In genomic region chr4:41523839-41524238, GRCm38 (mm10) we compare ENCODE assay signal across 17 mouse cellular contexts. TPM values are rescaled to one million over a fixed set of nuclear protein-coding genes. Genes with fewer than 3 reads are reported as not detected.
"Had no signal": no experiment of that assay in that cellular context is flagged by ENCODE, and none has a peak within 500 bp of the region (broad histone marks: within the 10 kb centered on the region; RNA-seq: fewer than 3 reads in every experiment).

No protein-coding gene starts in this region.

- H3K9ac ChIP-seq: neural tube, embryonic 13.5 days; neural tube, embryonic 15.5 days; stomach, embryonic 15.5 days had no signal

- H3K27me3 ChIP-seq: neural tube, embryonic 13.5 days; neural tube, embryonic 15.5 days had no signal

- H3K4me2 ChIP-seq: neural tube, embryonic 13.5 days; neural tube, embryonic 15.5 days; stomach, embryonic 15.5 days had no signal

- DNase-seq: retina, postnatal 1 day; right cerebral cortex, adult 18-20 months; right cerebral cortex, postnatal 14 days; right cerebral cortex, postnatal 25 days; right cerebral cortex, postnatal 4 days; spleen, adult 18-20 months; thymus, adult 18-20 months; thymus, adult 2 months; thymus, postnatal 14 days; thymus, postnatal 25 days; thymus, postnatal 36 days; thymus, postnatal 4 days had no signal

- H3K9me3 ChIP-seq: neural tube, embryonic 13.5 days; neural tube, embryonic 15.5 days; stomach, embryonic 15.5 days had no signal

- H3K36me3 ChIP-seq: stomach, embryonic 15.5 days had no signal

- H3K4me1 ChIP-seq: stomach, embryonic 15.5 days had no signal

- H3K4me3 ChIP-seq: neural tube, embryonic 13.5 days; neural tube, embryonic 15.5 days; stomach, embryonic 15.5 days had no signal

- H3K27ac ChIP-seq: neural tube, embryonic 13.5 days; neural tube, embryonic 15.5 days; stomach, embryonic 15.5 days; stomach, postnatal 0 days had no signal

RNA-seq across cellular contexts. Expression of gene 1110017D15Rik, which starts 6.7 kb away (rescaled TPM):
- total RNA-seq: neutrophil, adult 5-6 weeks had no signal

RNA-seq across cellular contexts. Expression of gene AI464131, which starts 21.0 kb away (rescaled TPM):
- total RNA-seq: neutrophil, adult 5-6 weeks had no signal

RNA-seq across cellular contexts. Expression of gene Dnaic1, which starts 45.7 kb away (rescaled TPM):
- total RNA-seq: neutrophil, adult 5-6 weeks had no signal
